Mouse (Mus musculus): ENCODE results near the gene Lrrc2. TPM values are rescaled to one million over a fixed set of nuclear protein-coding genes. Genes with fewer than 3 reads are reported as not detected.

Gene Lrrc2
- total RNA-seq (2015; ENCODE audit: low replicate concordance) = not detected in 2 replicates
- 0.42 TPM in 1 of 2 replicates, not detected in the other for total RNA-seq (2017; ENCODE audit: low replicate concordance)

DNA sequence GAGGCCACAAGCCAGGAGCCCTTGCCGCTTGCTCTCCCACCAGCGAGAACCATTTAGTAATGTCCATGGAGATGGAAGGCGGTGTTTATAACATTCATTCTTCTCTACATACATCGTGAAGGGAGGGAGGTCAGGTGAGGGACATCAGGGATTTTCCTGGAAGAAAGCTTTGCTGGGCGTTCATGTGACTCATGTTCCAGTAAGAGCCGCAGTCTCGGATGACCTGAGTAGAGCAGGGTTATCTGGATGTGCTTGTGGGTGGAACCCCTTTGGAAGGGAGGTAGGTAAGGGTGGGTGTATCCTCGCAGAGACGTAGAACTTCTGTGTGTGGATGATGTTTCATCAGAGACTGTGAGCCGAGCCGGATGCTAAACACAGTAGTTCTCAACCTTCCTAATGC is at the start of gene Lrrc2:
Lrrc2 (plus strand) TSS at position 149 of the 400 bp plus-strand sequence.
- ATAC-seq (replicated peaks; ENCODE audit: low FRiP score, poor library complexity, severe bottlenecking) = no peak

DNA sequence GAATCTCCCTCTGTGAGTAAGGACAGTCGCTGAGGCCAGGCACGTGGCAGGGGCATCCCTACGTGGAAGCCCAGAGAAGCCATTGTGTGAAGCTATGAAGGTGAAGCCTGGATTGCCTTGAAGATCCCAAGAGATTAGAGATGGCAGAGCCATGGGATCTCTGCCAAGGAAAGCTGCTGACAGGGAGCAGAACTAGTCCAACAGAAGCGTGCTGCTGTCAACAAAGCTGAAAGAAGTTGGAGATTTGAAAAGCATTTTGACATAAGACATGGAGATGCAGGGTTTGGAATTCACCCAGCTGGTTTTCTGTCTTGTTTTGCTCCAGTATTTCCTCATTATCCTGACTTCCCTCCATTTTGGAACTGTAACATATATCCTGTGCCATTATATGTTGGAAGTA is 49.1 kb upstream of the Lrrc2 start:
- no peak for ATAC-seq (replicated peaks; ENCODE audit: low FRiP score, poor library complexity, severe bottlenecking)

DNA sequence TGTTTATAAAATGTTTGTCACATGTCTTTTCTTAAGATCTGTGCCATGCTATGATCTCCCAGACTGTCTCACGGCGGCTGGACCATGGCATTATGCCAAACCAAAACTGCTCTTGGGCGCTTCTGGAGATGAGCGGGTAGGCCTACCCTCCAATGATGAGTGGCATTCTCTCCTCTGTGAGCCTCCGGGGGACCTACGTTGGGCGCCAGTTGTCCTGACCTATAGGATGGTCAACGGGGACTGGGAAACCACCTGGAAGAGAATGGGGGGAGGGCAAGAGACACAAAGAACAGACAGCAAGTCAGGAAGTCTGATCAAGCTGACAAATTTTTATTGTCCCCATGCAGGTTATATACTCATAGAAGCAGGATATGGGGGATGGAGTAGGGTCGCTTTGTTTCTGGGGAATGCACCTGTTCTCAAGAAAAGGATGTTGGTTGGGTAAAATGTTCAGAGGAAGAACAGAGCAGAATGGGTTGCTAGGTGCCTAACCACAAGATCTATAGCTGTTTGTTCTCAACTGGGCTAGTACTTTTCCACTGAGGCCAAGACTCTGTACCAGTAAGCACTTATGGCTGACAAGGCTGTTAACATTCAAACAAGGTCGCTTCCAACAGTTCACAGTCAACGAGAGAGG is 44.0 kb upstream of the Lrrc2 start:
- no peak for ATAC-seq (replicated peaks; ENCODE audit: low FRiP score, poor library complexity, severe bottlenecking)

DNA sequence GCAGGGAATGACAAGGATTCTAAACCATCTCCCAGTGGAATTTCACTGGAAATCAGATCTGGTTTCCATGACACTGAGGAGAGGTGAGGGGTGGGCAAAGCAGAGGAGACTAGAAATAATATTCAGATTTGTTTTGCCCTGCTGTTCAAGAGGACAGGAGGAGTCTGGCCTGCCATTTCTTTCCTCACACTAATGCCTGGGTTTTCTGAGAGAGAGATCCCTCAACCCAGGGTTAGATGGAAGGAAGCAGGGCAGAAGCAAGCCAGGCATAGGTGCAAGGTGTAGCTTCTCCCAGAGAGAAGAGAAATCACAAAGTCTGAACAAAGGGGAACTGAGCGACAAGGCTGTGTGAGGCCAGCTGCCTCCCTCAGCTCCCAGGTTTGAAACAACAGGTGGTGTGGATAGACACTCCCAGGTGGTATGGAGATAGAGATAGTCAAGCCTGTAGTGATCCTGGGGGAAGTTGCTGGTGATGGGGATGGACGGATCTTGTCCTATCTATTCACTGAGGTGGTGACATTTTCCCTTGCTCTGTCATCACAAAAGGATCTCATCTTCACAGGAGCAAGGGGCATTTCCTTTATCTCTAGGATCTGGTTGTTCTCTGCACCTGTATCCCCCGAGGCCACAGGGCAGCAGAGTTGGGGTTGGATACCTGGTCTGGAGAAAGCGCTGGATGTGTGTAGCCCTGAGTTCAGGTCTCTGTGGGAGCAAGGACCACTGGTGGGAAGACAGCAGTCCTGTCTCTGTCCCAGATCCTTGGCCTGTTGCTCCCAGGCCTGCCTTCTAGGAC is 43.3 kb upstream of the Lrrc2 start:
- ATAC-seq (replicated peaks; ENCODE audit: low FRiP score, poor library complexity, severe bottlenecking) = no peak

DNA sequence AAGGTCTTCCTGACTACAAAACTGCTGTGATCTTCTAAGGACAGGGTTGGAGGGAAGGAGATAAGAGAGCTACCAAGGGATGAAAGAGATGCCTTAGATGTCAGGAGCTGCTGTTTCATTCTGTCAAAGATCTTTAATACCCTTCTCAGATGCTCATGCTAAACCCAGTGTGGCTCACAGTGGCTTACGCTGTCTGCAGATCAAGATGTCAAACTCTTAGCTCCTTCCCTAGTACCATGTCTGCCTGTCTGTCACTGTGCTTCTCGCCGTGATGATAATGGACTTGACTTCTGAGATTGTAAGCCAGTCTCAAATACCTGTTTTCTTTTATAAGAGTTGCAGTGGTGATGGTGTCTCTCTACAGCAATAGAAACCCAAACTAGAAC is 42.7 kb upstream of the Lrrc2 start:
- ATAC-seq (replicated peaks; ENCODE audit: low FRiP score, poor library complexity, severe bottlenecking) = no peak

DNA sequence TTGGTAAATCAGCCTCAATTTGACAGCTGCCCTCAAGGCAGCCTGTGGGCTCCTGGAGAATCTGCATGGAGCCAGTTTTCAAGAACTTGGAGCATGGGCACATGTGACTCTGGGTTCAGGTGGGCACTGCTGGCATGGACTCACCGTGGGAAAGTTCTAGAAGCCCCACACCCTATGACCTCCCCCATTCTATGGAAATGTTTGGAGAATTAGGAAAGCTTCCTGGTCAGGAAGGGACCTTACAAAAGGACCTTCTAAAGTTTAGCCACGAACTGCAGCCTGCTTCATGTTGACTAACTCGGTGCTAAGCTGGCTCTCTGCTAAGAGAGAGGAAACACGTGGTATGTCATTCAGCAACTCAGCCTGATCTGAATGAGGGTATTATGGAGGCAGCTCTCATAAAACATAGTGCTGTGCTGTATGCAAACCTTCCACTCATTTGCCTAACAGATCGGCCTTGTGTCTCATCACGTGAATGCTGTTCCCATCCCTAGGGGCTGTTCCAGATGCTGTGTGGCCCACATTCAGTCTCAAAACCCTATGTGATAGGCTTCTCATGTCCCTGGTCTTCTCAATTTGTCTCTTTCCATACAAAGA is 41.9 kb upstream of the Lrrc2 start:
- no peak for ATAC-seq (replicated peaks; ENCODE audit: low FRiP score, poor library complexity, severe bottlenecking)

DNA sequence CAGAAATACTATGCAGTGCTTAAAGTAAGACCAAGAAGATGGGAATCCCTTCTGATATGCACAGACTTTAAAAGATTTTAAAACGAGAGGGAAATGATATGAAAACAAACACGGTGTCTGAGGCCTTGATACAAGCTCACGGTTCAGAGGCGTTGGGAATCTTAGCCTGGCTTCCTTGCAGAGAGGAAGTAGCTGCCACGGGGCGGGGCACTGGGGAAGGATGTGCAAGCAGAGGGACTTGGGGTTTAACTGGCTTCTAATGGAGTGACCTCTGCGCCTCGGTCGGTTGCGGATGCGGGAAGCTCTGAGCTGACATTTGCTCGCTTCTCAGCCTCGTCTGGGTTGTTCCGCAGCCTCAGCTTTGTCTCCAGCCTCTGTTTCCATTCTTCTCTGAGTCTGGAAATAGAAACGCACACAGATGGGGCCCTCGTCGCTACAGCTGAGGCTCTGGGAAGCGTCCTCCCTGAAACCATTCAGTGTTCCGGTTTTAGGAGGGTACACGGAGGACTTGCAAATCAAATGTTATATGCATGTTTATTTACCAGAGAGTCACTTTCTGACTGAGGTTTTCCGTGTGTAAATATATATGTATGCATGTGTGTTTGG is 36.6 kb upstream of the Lrrc2 start:
- no peak for ATAC-seq (replicated peaks; ENCODE audit: low FRiP score, poor library complexity, severe bottlenecking)

DNA sequence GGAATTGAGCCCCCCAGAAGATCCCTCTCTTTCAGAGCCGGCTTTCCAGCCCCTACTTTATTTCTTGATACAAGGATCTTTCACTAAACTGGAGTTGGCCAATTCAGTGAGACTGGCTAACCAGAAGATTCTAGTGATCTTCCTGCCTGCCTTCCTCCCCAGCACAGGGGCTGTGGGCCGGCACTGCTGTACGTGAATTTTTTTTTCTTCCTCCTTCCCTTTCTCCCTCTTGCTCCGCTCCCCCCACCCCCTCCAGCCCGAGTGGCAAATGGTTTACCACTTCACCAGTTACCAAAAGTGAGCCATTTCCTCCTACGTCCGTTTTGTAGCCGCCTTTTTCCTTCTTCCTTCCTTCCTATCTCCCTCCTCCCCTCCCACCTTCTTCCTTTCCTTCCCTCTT is 35.9 kb upstream of the Lrrc2 start:
- ATAC-seq (replicated peaks; ENCODE audit: low FRiP score, poor library complexity, severe bottlenecking) = no peak

DNA sequence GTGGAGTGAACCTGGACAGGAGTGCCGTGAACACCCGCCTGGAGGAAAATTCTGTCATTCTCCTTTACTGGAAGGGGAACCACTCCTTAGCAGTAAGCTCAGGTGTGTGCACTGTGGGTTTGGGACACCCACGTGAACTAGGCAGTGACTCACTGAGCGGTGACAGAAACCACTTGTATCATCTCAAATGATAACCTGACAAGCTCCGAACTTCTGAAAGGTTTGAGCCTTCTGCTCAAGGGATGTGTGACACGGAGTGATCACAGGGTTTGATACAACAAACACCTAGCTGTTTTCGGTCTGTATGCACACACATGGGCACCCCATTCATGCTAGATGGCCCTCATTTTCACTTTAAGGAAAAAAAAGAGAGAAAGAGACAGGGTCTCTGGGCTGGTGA is 34.6 kb upstream of the Lrrc2 start, which contains the start of gene Fam240a:
Fam240a (minus strand) TSS at position 76 of the 400 bp plus-strand sequence.
- ATAC-seq (replicated peaks; ENCODE audit: low FRiP score, poor library complexity, severe bottlenecking) = no peak

DNA sequence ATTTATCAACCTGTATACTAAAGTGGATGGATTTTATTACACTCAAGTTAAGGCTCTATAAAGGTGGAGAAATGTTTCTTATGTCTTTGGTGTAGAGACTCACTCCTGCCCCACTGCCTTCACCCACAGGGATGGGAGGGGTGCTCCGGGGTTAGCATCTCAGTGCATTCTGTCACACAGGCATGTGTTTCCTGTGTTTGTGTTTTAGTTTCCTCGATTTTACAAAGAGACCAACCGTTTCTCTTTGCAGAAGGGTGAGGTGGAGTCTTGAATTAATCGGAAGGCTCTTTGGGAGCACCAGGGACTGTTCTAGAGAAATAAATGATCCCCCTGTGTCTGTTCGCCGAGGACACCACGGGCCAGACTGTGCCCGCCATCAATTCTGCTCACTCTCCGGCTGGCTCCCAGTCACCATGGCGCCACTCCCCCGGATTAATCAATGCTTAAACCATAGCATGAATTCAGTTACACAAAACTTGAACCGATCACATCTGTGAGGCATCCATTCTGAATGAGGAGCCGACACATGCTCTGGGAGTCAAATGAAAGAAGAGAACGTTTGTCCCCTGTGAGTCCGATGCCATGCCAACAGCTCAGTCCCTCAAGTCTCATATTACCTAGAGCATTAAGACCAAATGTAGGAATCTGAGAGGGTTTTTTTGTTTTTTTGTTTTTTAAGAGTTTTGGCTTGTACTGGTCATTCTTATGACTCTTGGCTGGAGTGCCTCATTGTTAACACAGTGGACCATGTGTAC is 30.5 kb upstream of the Lrrc2 start:
- no peak for ATAC-seq (replicated peaks; ENCODE audit: low FRiP score, poor library complexity, severe bottlenecking)

DNA sequence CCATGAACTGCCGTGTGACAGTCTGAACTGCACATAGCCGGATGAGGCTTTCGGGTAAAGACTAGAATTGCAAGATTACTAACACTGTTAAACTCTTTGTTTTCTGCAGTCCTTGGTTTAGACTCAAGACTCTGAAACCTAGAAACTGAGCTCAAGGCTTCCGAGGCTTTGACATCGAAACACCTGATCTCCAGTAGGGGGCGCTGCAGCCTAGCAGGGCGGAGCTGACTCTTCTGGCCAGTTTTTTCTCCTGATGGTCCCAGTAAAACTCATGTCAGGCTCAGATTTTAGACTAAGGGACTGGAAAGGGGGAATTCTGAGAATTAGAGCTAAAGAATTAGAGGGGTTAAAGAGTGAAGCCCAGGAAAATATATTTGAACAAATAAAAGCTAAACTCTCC is 28.6 kb upstream of the Lrrc2 start:
- no peak; the same call in 1 of the 2 replicates for ATAC-seq (replicated peaks; ENCODE audit: low FRiP score, poor library complexity, severe bottlenecking)

DNA sequence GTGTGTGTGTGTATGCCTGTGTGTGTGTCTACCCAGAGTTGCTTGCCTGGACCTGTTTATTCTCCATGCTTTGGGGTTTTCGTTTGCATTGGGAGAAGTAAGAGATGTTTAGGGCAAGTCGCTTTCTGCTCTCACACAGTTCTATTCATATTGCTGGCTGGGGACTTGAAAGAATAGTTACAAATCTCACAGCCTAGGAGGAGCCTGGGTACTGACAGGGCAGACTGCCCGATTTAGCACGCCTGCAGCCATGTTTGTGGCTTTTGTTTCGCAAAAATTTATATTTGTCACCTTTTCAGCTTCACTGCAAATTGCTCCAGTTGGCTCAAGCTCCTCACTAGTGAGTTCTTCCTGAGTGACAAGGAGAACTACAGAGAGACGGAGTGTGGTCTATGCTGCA is 19.8 kb upstream of the Lrrc2 start:
- ATAC-seq (replicated peaks; ENCODE audit: low FRiP score, poor library complexity, severe bottlenecking) = no peak

DNA sequence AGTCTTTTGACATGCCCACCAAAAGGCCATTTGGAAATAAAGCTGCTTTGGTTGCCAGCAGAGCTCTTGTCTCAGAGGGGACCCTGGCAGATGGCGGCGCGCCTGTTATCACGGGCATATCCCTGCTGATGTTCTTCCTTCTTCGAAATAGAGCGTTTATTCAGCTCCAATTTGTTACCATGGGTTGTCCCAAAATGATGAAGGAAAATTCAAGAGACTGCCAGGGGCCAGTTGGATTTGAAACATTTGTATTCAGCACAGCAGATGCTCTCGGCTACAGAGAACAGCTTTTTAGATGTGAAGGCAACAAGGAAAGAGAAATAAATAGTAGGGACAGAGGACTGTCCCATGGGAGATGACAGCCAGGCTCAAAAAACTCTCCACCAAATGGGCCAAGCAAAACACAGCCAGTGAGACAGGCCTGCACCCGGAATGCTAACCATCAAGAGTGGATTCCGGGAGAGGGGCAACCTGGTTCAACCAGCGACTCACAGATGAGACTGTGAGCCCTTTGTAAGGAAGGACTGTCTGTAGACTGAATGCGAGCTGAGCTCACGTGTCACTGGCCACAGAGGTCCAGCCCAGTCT is 17.4 kb upstream of the Lrrc2 start:
- ATAC-seq (replicated peaks; ENCODE audit: low FRiP score, poor library complexity, severe bottlenecking) = no peak

DNA sequence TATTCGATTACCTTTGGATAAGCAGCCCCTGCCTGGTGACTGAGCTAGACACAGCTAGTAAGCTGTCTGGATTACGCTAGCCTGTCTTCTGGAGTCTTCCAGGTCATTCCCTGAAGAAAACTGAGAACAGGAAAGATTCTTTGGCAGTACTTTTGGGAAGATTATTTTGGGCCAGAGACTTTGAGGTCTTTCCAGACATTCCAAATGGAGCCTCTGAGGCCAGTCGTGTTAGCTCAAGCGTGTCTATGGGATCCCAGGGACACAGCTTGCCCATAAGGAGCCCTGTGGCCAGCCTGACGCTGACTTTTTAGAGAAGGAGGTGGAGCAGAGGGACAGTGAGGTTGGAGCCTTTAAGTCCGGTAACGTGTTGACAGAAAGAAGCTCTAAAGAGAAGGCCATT is 15.4 kb upstream of the Lrrc2 start:
- no peak for ATAC-seq (replicated peaks; ENCODE audit: low FRiP score, poor library complexity, severe bottlenecking)

DNA sequence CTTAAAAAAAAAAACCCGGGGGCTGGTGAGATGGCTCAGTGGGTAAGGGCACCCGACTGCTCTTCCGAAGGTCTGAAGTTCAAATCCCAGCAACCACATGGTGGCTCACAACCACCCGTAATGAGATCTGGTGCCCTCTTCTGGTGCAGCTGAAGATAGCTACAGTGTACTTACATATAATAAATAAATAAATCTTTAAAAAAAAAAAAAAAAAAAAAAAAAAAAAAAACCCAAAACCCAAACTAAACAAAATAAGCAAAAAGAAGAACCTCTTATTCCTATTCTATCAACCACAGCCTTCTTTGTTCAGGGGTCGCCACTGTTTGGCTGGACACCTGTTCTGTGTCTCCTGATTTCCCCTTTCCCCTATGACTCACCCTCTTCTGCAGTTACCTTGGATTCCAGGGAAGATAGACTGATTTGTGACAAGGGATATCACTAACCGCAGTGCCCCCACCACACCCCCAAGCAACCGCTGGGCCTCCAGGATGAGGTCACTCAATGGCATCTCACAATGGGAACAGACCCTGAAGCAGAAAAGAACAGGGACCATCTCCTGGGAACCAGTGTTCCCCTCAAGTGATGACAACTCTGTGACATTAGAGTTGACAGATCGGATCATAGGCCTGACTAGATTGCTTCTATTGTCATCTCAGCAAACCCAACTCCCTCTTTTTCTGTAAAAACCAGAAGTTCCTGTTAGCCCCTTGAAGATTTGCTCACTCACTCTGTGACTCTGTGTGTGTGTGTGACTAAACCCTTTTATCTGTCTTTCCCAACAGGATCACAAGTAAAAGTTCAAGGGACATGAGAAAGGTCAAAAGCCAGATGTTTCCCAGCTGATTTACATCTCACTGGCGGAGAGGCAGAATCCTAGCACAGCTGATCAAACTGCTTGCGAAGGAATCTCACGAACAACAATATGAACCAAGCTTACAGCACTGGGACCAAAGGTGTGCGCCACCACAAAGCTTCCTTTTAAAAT is 13.5 kb upstream of the Lrrc2 start:
- no peak for ATAC-seq (replicated peaks; ENCODE audit: low FRiP score, poor library complexity, severe bottlenecking)

DNA sequence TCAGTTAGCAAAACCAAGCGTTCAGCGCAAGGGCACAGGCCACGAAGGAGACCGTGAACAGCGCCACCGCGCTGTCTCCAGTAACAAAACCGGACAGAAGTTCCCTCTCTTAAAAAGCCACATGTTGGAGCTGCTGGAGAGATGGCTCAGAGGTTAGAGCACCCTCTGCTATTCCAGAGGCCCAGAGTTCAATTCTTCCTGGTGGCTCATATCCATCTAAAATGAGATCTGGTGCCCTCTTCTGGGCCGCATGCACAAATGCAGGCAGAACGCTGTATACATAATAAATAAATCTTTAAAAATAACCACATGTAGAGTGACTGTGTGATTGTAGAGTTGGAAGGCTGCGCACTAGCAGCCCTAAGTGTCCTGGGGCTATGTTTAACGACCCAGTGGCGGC is 7.1 kb upstream of the Lrrc2 start:
- ATAC-seq (replicated peaks; ENCODE audit: low FRiP score, poor library complexity, severe bottlenecking) = no peak

DNA sequence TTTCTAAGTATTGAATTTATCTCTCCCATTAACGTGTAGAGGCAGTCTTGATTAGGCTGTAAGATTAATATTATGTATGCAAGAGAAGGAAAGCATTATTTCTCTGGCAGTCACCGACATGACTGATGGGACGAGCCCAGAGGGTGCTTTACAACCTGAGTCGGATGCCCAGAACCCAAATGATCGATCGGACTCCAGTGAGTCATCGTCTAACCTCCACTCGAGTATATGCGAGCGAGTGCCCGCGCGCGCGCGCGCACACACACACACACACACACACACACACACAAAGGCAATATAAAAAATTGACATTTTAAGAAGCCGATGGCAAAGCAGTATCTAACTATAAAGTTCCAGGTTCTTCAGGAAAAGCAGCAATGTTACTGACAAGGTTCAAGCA is 6.0 kb upstream of the Lrrc2 start:
- no peak for ATAC-seq (replicated peaks; ENCODE audit: low FRiP score, poor library complexity, severe bottlenecking)

DNA sequence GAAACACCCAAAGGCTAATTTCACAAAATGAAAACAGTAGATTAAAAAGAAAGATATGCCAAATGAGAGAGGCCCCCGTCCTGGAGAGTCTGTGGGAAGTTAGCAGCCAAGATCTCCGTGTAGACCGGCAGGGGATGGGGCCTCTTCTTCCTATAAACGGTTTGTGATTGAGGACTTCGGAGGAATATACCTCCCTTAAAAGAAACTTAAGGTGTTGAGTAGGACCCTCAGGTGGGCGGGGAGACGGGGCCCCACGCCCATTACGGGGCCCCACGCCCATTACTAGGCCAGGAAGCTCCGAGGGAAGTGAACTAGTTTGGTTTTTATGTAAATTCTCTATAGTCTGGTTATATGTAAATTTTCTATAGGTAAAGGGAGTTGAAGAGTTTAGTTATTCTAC is 5.4 kb upstream of the Lrrc2 start, which contains the start of gene Tdgf1:
Tdgf1 (minus strand) TSS at position 233 of the 400 bp plus-strand sequence.
- ATAC-seq (replicated peaks; ENCODE audit: low FRiP score, poor library complexity, severe bottlenecking) = no peak
